Mouse (Mus musculus): Measurements from ENCODE around the gene Itga8. TPM values are rescaled to one million over a fixed set of nuclear protein-coding genes. Genes with fewer than 3 reads are reported as not detected.

Gene Itga8
- polyA plus RNA-seq, 1 experiment from 2014 or later, result 36.7 TPM

GRCm38 (mm10) chr2:12279070-12279612 lies 22.6 kb downstream of the Itga8 start:
- Histone ChIP-seq H3K36me3 (ENCODE audit: control insufficient read depth, insufficient read depth, low read length) (no peaks in the 10 kb centered on the region), H3K4me2 (ENCODE audit: low read depth, low read length) (no peak overlapping the region), H3K9ac (ENCODE audit: low read length) (no peak overlapping the region), H3K27ac (ENCODE audit: low read length) (no peak overlapping the region), H3K4me1 (replicated peaks; ENCODE audit: control insufficient read depth, insufficient read depth, low read length) (no peaks in the 10 kb centered on the region), H3K4me3 (ENCODE audit: low read length) (no peak overlapping the region), H3K9me3 (ENCODE audit: control insufficient read depth, low read length) (no peaks in the 10 kb centered on the region), H3K27me3 (ENCODE audit: control insufficient read depth, insufficient read depth, low read depth, low read length) (no peaks in the 10 kb centered on the region)
- ATAC-seq (ENCODE audit: low read depth), result no peak
- 48% methylated on average over 4 of the region's 4 CpGs for WGBS

DNA sequence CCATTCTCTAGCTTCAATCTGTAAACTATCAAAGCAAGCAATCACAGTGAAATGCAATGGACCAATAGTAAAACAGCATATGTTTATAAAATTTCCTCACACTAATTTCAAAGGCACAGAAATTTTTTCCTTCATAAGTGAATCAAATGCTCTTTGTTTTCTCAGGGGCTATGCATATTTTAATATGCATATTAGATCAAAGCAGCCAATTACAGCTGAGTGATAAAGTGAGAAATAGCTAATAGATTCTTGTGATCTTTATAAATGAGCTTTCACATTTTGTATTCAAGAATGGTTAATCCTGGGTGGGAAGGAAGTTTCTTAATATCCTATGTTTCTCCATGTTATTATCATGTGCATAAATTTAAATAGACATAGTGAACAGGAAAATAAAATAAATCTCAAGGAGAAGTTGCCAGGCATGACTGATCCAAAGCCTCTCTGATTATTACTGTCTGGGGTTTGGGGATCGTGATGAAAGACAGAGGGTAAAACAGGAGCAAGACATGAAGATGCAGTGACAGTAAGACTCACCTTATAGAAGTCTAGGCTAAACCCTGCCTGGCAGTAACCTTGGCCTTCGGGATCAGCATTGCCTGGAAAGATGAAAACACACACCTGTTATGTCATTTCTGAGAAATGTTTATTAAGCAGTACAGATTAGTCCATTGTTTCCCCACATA lies 44.9 kb downstream of the Itga8 start:
- 74% methylated on average over 2 of the region's 2 CpGs for whole genome bisulfite sequencing
- ATAC-seq (ENCODE audit: low read depth), result no peak

DNA sequence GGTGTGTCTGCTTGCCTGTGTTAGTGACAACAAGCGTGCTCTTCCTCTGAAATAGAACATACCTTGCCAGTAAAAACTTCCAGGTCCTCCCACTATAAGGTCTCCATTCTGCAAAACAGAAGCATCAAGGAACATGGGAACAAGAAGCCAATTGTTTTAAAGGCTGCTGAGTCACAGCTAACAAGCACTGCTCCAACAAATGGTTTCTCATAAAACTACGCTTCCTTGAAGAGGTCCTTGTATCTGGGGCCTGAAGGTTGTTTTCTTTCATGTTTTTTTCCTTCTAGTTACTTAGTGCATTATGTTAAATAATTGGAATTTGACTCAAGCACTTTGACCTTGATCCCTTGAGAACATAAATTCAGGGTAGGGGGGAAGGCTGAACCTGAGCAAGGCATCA lies 45.8 kb downstream of the Itga8 start:
- 71% methylated on average over 2 of the region's 2 CpGs for WGBS
- H3K9me3 ChIP-seq (ENCODE audit: control insufficient read depth, low read length), result no peaks in the 10 kb centered on the region

More for the DNA sequence above, 44.9 kb downstream of the Itga8 start:
- Histone ChIP-seq H3K4me2 (ENCODE audit: low read depth, low read length) (no peak overlapping the region), H3K36me3 (ENCODE audit: control insufficient read depth, insufficient read depth, low read length) (peaks cover 2% of the 10 kb centered on the region; the same call in 1 of the 2 replicates), H3K4me1 (replicated peaks; ENCODE audit: control insufficient read depth, insufficient read depth, low read length) (no peaks in the 10 kb centered on the region), H3K27me3 (ENCODE audit: control insufficient read depth, insufficient read depth, low read depth, low read length) (no peaks in the 10 kb centered on the region), H3K9ac (ENCODE audit: low read length) (no peak overlapping the region), H3K9me3 (ENCODE audit: control insufficient read depth, low read length) (no peaks in the 10 kb centered on the region), H3K4me3 (ENCODE audit: low read length) (no peak overlapping the region), H3K27ac (ENCODE audit: low read length) (no peak overlapping the region)

DNA sequence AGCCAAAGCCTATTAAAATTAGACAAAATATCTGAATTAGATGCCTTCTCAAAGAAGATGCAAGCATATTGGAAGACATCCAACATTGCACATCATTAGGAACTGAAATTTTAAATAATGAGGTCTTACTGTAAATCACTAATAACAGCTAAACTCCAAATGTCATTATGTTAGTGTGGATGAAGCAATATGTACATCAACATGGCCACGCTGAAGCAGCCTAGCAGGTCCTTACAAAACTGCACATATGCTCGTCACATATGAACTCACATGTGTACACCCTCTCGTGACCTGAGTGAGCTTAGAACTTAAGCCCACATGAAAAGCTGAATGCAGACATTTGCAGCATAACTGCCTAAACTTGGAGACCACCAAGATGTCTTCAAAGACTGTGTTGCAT lies 66.4 kb downstream of the Itga8 start:
- H3K27me3 ChIP-seq (ENCODE audit: control insufficient read depth, insufficient read depth, low read depth, low read length), result no peaks in the 10 kb centered on the region
- ATAC-seq (ENCODE audit: low read depth), result peak; percentile 70
- no peak overlapping the region for H3K27ac ChIP-seq (ENCODE audit: low read length)
- H3K9me3 ChIP-seq (ENCODE audit: control insufficient read depth, low read length), result no peaks in the 10 kb centered on the region
- 51% methylated on average over 3 of the region's 3 CpGs for WGBS
- no peaks in the 10 kb centered on the region for H3K4me1 ChIP-seq (replicated peaks; ENCODE audit: control insufficient read depth, insufficient read depth, low read length)
- H3K36me3 ChIP-seq (ENCODE audit: control insufficient read depth, insufficient read depth, low read length), result no peaks in the 10 kb centered on the region
- H3K4me3 ChIP-seq (ENCODE audit: low read length), result no peak overlapping the region
- H3K9ac ChIP-seq (ENCODE audit: low read length), result no peak overlapping the region
- H3K4me2 ChIP-seq (ENCODE audit: low read depth, low read length), result no peak overlapping the region

More for the DNA sequence above, 45.8 kb downstream of the Itga8 start:
- no peaks in the 10 kb centered on the region for H3K27me3 ChIP-seq (ENCODE audit: control insufficient read depth, insufficient read depth, low read depth, low read length)
- no peak overlapping the region for H3K9ac ChIP-seq (ENCODE audit: low read length)
- H3K27ac ChIP-seq (ENCODE audit: low read length), result no peak overlapping the region
- no peak for ATAC-seq (ENCODE audit: low read depth)
- no peak overlapping the region for H3K4me3 ChIP-seq (ENCODE audit: low read length)
- peaks cover 2% of the 10 kb centered on the region; the same call in 1 of the 2 replicates for H3K36me3 ChIP-seq (ENCODE audit: control insufficient read depth, insufficient read depth, low read length)
- H3K4me2 ChIP-seq (ENCODE audit: low read depth, low read length), result no peak overlapping the region
- H3K4me1 ChIP-seq (replicated peaks; ENCODE audit: control insufficient read depth, insufficient read depth, low read length), result no peaks in the 10 kb centered on the region

GRCm38 (mm10) chr2:12229721-12230120 lies 72.0 kb downstream of the Itga8 start:
- no peak overlapping the region for H3K27ac ChIP-seq (ENCODE audit: low read length)
- H3K4me3 ChIP-seq (ENCODE audit: low read length), result no peak overlapping the region
- no peaks in the 10 kb centered on the region for H3K4me1 ChIP-seq (replicated peaks; ENCODE audit: control insufficient read depth, insufficient read depth, low read length)
- no peaks in the 10 kb centered on the region for H3K9me3 ChIP-seq (ENCODE audit: control insufficient read depth, low read length)
- no peak overlapping the region for H3K9ac ChIP-seq (ENCODE audit: low read length)
- no peaks in the 10 kb centered on the region; the same call in 1 of the 2 replicates for H3K36me3 ChIP-seq (ENCODE audit: control insufficient read depth, insufficient read depth, low read length)
- no peaks in the 10 kb centered on the region for H3K27me3 ChIP-seq (ENCODE audit: control insufficient read depth, insufficient read depth, low read depth, low read length)
- no peak overlapping the region for H3K4me2 ChIP-seq (ENCODE audit: low read depth, low read length)
- WGBS, result 56% methylated on average over 2 of the region's 2 CpGs
- ATAC-seq (ENCODE audit: low read depth), result no peak

- no peaks in the 10 kb centered on the region for H3K4me1 ChIP-seq (replicated peaks; ENCODE audit: control insufficient read depth, insufficient read depth, low read length)
- no peak overlapping the region for H3K4me3 ChIP-seq (ENCODE audit: low read length)
- no peak overlapping the region for H3K27ac ChIP-seq (ENCODE audit: low read length)
- H3K27me3 ChIP-seq (ENCODE audit: control insufficient read depth, insufficient read depth, low read depth, low read length), result no peaks in the 10 kb centered on the region
- no peaks in the 10 kb centered on the region; the same call in 1 of the 2 replicates for H3K36me3 ChIP-seq (ENCODE audit: control insufficient read depth, insufficient read depth, low read length)
- WGBS, result 51% methylated on average over 3 of the region's 3 CpGs
- peak; percentile 61; the same call in 1 of the 2 replicates for ATAC-seq (ENCODE audit: low read depth)
- no peaks in the 10 kb centered on the region for H3K9me3 ChIP-seq (ENCODE audit: control insufficient read depth, low read length)
- no peak overlapping the region for H3K9ac ChIP-seq (ENCODE audit: low read length)
- H3K4me2 ChIP-seq (ENCODE audit: low read depth, low read length), result no peak overlapping the region
These were observed 73.4 kb downstream of the Itga8 start for GRCm38 (mm10) chr2:12228335-12228734.

DNA sequence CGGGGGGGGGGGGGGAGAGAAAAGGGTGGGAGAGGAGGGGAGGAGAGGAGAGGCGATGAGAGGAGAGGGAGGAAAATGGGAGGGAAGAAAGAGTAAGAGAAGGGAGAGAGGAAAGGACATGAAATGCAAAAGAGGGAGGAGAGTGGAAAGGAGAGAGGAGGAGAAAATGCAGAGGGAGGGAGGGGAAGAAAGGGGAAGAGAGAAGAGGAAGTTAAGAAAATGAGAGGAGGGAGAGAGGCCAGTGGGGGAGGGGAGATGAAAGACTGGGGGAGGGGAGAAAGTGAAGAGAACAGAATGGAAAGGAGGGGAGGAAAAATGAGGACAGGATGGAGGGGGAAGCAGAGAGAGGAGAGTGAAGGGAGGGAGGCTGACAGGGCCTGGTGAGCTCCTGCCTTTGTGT lies 74.5 kb downstream of the Itga8 start:
- 50% methylated on average over 2 of the region's 2 CpGs for WGBS
- Histone ChIP-seq H3K4me2 (ENCODE audit: low read depth, low read length) (no peak overlapping the region), H3K4me3 (ENCODE audit: low read length) (no peak overlapping the region), H3K9ac (ENCODE audit: low read length) (no peak overlapping the region), H3K27ac (ENCODE audit: low read length) (no peak overlapping the region), H3K4me1 (replicated peaks; ENCODE audit: control insufficient read depth, insufficient read depth, low read length) (0 out of 2 replicates have a peak, but pooled peaks cover 4% of the 10 kb centered on the region), H3K36me3 (ENCODE audit: control insufficient read depth, insufficient read depth, low read length) (no peaks in the 10 kb centered on the region; the same call in 1 of the 2 replicates), H3K9me3 (ENCODE audit: control insufficient read depth, low read length) (no peaks in the 10 kb centered on the region), H3K27me3 (ENCODE audit: control insufficient read depth, insufficient read depth, low read depth, low read length) (no peaks in the 10 kb centered on the region)
- ATAC-seq (ENCODE audit: low read depth), result no peak

GRCm38 (mm10) chr2:12226367-12226766 lies 75.4 kb downstream of the Itga8 start:
- WGBS, result 67% methylated on average over 1 of the region's 1 CpGs
- ATAC-seq (ENCODE audit: low read depth), result no peak
- H3K4me2 ChIP-seq (ENCODE audit: low read depth, low read length), result no peak overlapping the region

GRCm38 (mm10) chr2:12221671-12222070 lies 80.1 kb downstream of the Itga8 start:
- Histone ChIP-seq H3K27ac (ENCODE audit: low read length) (peak overlapping the region; percentile 43), H3K4me1 (replicated peaks; ENCODE audit: control insufficient read depth, insufficient read depth, low read length) (0 out of 2 replicates have a peak, but pooled peaks cover 4% of the 10 kb centered on the region), H3K36me3 (ENCODE audit: control insufficient read depth, insufficient read depth, low read length) (no peaks in the 10 kb centered on the region), H3K27me3 (ENCODE audit: control insufficient read depth, insufficient read depth, low read depth, low read length) (no peaks in the 10 kb centered on the region), H3K4me3 (ENCODE audit: low read length) (no peak overlapping the region), H3K4me2 (ENCODE audit: low read depth, low read length) (no peak overlapping the region), H3K9ac (ENCODE audit: low read length) (no peak overlapping the region), H3K9me3 (ENCODE audit: control insufficient read depth, low read length) (no peaks in the 10 kb centered on the region)
- 24% methylated on average over 2 of the region's 2 CpGs for WGBS
- ATAC-seq (ENCODE audit: low read depth), result peak; percentile 92

More at GRCm38 (mm10) chr2:12226367-12226766, 75.4 kb downstream of the Itga8 start:
- H3K27ac ChIP-seq (ENCODE audit: low read length), result no peak overlapping the region
- H3K9ac ChIP-seq (ENCODE audit: low read length), result no peak overlapping the region
- H3K9me3 ChIP-seq (ENCODE audit: control insufficient read depth, low read length), result no peaks in the 10 kb centered on the region
- no peaks in the 10 kb centered on the region; the same call in 1 of the 2 replicates for H3K36me3 ChIP-seq (ENCODE audit: control insufficient read depth, insufficient read depth, low read length)
- H3K4me1 ChIP-seq (replicated peaks; ENCODE audit: control insufficient read depth, insufficient read depth, low read length), result 0 out of 2 replicates have a peak, but pooled peaks cover 4% of the 10 kb centered on the region
- no peaks in the 10 kb centered on the region for H3K27me3 ChIP-seq (ENCODE audit: control insufficient read depth, insufficient read depth, low read depth, low read length)
- no peak overlapping the region for H3K4me3 ChIP-seq (ENCODE audit: low read length)

All from lung, embryonic 16.5 days (tissue).